Mouse (Mus musculus) MEL (cell line): ENCODE measurements around the gene Lrrc4b. TPM values are rescaled to one million over a fixed set of nuclear protein-coding genes. Genes with fewer than 3 reads are reported as not detected.

Experiments
- DNase-seq: peaks from one replicate; pipeline ENCODE4 v3.0.0; 2011; ENCODE audit warnings: low read depth, low spot score
- H3K27ac ChIP-seq: 2 replicates; pipeline ENCODE4 v1.5.1; 2012; ENCODE audit warnings: low read depth, mild to moderate bottlenecking, control low read depth, low read length, moderate library complexity; ENCODE audit not compliant: control insufficient read depth
- H3K27me3 ChIP-seq, 2 experiments: fragments of 150-350 bp in 1 of 2; sonication (generic) in 1 of 2; 2 replicates each; pipeline ENCODE4 v1.6.1; 2012; ENCODE audit warnings: low read length in 2 of 2, mild to moderate bottlenecking in 2 of 2, improper control_type of control experiment in 1 of 2, moderate library complexity in 1 of 2; ENCODE audit not compliant: insufficient read depth in 2 of 2, control insufficient read depth in 1 of 2
- H3K36me3 ChIP-seq, 2 experiments: 2 replicates each; pipeline ENCODE4 v1.6.1; 2012 to 2014; ENCODE audit warnings: low read length in 2 of 2, improper control_type of control experiment in 1 of 2, inconsistent platforms in 1 of 2, mild to moderate bottlenecking in 1 of 2; ENCODE audit not compliant: insufficient read depth in 2 of 2, control insufficient read depth in 1 of 2
- H3K4me1 ChIP-seq, 2 experiments: fragments of 150-350 bp in 1 of 2; sonication (generic) in 1 of 2; 2 replicates each; pipeline ENCODE4 v1.6.1; 2012; ENCODE audit warnings: low read length in 2 of 2, improper control_type of control experiment in 1 of 2, mild to moderate bottlenecking in 1 of 2; ENCODE audit not compliant: insufficient read depth in 2 of 2, control insufficient read depth in 1 of 2
- H3K4me3 ChIP-seq, 2 experiments: fragments of 150-350 bp in 1 of 2; sonication (generic) in 1 of 2; 2 replicates each; pipeline ENCODE4 v1.5.1; 2012; ENCODE audit warnings: low read depth in 2 of 2, low read length in 2 of 2, mild to moderate bottlenecking in 2 of 2, moderate library complexity in 2 of 2, control low read depth in 1 of 2, improper control_type of control experiment in 1 of 2; ENCODE audit not compliant: control insufficient read depth in 1 of 2, insufficient read depth in 1 of 2
- H3K79me2 ChIP-seq: 2 replicates; pipeline ENCODE4 v1.6.1; 2012; ENCODE audit warnings: mild to moderate bottlenecking, low read length, moderate library complexity; ENCODE audit not compliant: control insufficient read depth, poor library complexity, insufficient read depth
- H3K9ac ChIP-seq: 2 replicates; pipeline ENCODE4 v1.6.1; 2012; ENCODE audit warnings: low read depth, mild to moderate bottlenecking, control low read depth, low read length, moderate library complexity; ENCODE audit not compliant: control insufficient read depth, poor library complexity, severe bottlenecking
- H3K9me3 ChIP-seq: fragments of 150-350 bp; sonication (generic); replicated peaks from 2 replicates; pipeline ENCODE4 v1.6.1; 2012; ENCODE audit warnings: mild to moderate bottlenecking, low read length, improper control_type of control experiment, moderate library complexity; ENCODE audit not compliant: insufficient read depth
- CHD1 ChIP-seq: IDR thresholded peaks from 2 replicates; pipeline ENCODE4 v1.6.1; 2012; ENCODE audit warnings: low read depth, mild to moderate bottlenecking, inconsistent platforms, low read length, improper control_type of control experiment
- CHD2 ChIP-seq: IDR thresholded peaks from 2 replicates; pipeline ENCODE4 v1.6.1; 2011; ENCODE audit warnings: low read length, improper control_type of control experiment
- CTCF ChIP-seq, 3 experiments: IDR thresholded peaks in 2 of 3; conservative IDR thresholded peaks in 1 of 3; 2 replicates each; pipeline ENCODE4 v1.5.1; 2011 to 2012; ENCODE audit warnings: low read length in 3 of 3, low read depth in 2 of 3, mild to moderate bottlenecking in 2 of 3, improper control_type of control experiment in 1 of 3, inconsistent platforms in 1 of 3, mixed read lengths in 1 of 3, moderate library complexity in 1 of 3; ENCODE audit not compliant: control insufficient read depth in 1 of 3, insufficient read depth in 1 of 3, poor library complexity in 1 of 3, severe bottlenecking in 1 of 3
- E2F4 ChIP-seq: IDR thresholded peaks from 2 replicates; pipeline ENCODE4 v1.6.1; 2011; ENCODE audit warnings: low read depth, low read length, improper control_type of control experiment, borderline replicate concordance
- ELF1 ChIP-seq: IDR thresholded peaks from 2 replicates; pipeline ENCODE4 v1.6.1; 2014; ENCODE audit warnings: low read depth, mild to moderate bottlenecking, inconsistent platforms, low read length, improper control_type of control experiment, moderate library complexity
- EP300 ChIP-seq, 2 experiments: IDR thresholded peaks; 2 replicates each; pipeline ENCODE4 v1.6.1; 2011; ENCODE audit warnings: improper control_type of control experiment in 2 of 2, low read length in 2 of 2, low read depth in 1 of 2, mild to moderate bottlenecking in 1 of 2
- GATA1 ChIP-seq: IDR thresholded peaks from 2 replicates; pipeline ENCODE4 v1.6.1; 2011; ENCODE audit warnings: low read depth, low read length, improper control_type of control experiment
- HCFC1 ChIP-seq: IDR thresholded peaks from 2 replicates; pipeline ENCODE4 v1.6.1; 2012; ENCODE audit warnings: low read depth, mild to moderate bottlenecking, inconsistent platforms, low read length, improper control_type of control experiment, moderate library complexity
- KAT2A ChIP-seq: conservative IDR thresholded peaks from 2 replicates; pipeline ENCODE4 v1.6.1; 2012; ENCODE audit warnings: low read depth, low read length, improper control_type of control experiment, inconsistent platforms
- MAFK ChIP-seq: IDR thresholded peaks from 2 replicates; pipeline ENCODE4 v1.6.1; 2011; ENCODE audit warnings: low read depth, mild to moderate bottlenecking, low read length, improper control_type of control experiment, borderline replicate concordance
- MAX ChIP-seq: IDR thresholded peaks from 2 replicates; pipeline ENCODE4 v1.6.1; 2011; ENCODE audit warnings: low read length, improper control_type of control experiment
- MYB ChIP-seq: IDR thresholded peaks from 2 replicates; pipeline ENCODE4 v1.6.1; 2011; ENCODE audit warnings: mild to moderate bottlenecking, low read depth, low read length, improper control_type of control experiment
- MYC ChIP-seq: IDR thresholded peaks from 2 replicates; pipeline ENCODE4 v1.6.1; 2011; ENCODE audit warnings: low read depth, mild to moderate bottlenecking, low read length, improper control_type of control experiment, moderate library complexity
- POLR2AphosphoS2 ChIP-seq: IDR thresholded peaks from 2 replicates; pipeline ENCODE4 v1.6.1; 2011; ENCODE audit warnings: low read length, improper control_type of control experiment
- POLR2AphosphoS5 ChIP-seq: IDR thresholded peaks from 2 replicates; pipeline ENCODE4 v1.6.1; 2012; ENCODE audit warnings: low read depth, borderline replicate concordance, mild to moderate bottlenecking, inconsistent platforms, low read length, moderate library complexity, mixed read lengths
- RAD21 ChIP-seq: IDR thresholded peaks from 2 replicates; pipeline ENCODE4 v1.6.1; 2011; ENCODE audit warnings: mild to moderate bottlenecking, low read depth, low read length, improper control_type of control experiment
- SMC3 ChIP-seq: IDR thresholded peaks from 2 replicates; pipeline ENCODE4 v1.6.1; 2011; ENCODE audit warnings: low read depth, low read length, improper control_type of control experiment
- TAL1 ChIP-seq: IDR thresholded peaks from 2 replicates; pipeline ENCODE4 v1.6.1; 2012; ENCODE audit warnings: mild to moderate bottlenecking, inconsistent platforms, low read length, moderate library complexity, mixed read lengths
- TBP ChIP-seq: IDR thresholded peaks from 2 replicates; pipeline ENCODE4 v1.8.0; 2011; ENCODE audit warnings: low read depth, low read length, improper control_type of control experiment
- USF1 ChIP-seq: IDR thresholded peaks from 2 replicates; pipeline ENCODE4 v1.6.1; 2014; ENCODE audit warnings: low read depth, mild to moderate bottlenecking, inconsistent platforms, low read length, improper control_type of control experiment, moderate library complexity
- USF2 ChIP-seq, 2 experiments: IDR thresholded peaks; 2 replicates each; pipeline ENCODE4 v1.6.1; 2011 to 2012; ENCODE audit warnings: improper control_type of control experiment in 2 of 2, low read length in 2 of 2, borderline replicate concordance in 1 of 2, inconsistent platforms in 1 of 2, low read depth in 1 of 2, mild to moderate bottlenecking in 1 of 2; ENCODE audit not compliant: insufficient read depth in 1 of 2
- ZC3H11A ChIP-seq: IDR thresholded peaks from 2 replicates; pipeline ENCODE4 v1.6.1; 2012; ENCODE audit warnings: low read depth, mild to moderate bottlenecking, inconsistent platforms, low read length, improper control_type of control experiment
- polyA plus RNA-seq, 2 experiments: library from polyadenylated mRNA; stranded (reverse) in 1 of 2; unstranded in 1 of 2; fragments of >175 nt in 1 of 2; fragments of >200 nt in 1 of 2; gene quantifications; 2 replicates each; pipeline versions ENCODE4 v1.2.1 to v1.2.4; 2012; ENCODE audit warnings: low replicate concordance in 2 of 2, low read depth in 1 of 2; ENCODE audit not compliant: insufficient read length in 2 of 2, insufficient read depth in 1 of 2, missing spikeins in 1 of 2
- total RNA-seq: library from RNA; depleted of rRNA; stranded (reverse); fragments of 300-350 nt; gene quantifications from 2 replicates; pipeline ENCODE4 v1.2.3, GENCODE M21; 2012

Lrrc4b gene
- total and polyA plus RNA-seq, 3 experiments = 0.58 to 4.4 TPM; not detected in 1

DNA sequence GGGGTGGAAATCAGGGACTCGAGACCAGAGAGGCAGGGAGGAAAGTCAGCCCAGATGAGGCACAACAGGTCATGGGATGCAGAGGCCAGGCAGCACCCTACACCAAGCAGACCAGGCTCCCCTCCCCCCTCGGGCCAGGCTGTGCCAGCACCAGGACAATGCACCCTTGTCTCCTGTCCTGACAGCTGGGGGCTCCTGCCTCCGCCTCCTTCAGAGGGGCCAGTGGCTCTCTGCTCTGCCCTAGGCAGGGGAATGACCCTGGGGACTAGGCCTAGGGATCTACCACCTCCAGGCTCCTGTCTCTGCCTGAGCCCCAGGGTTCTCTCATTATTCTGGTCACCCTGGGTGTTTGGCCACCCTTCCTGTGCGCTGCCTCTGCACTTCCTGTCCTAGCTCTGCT, 45.6 kb downstream of the Lrrc4b start:
- Histone ChIP-seq H3K4me3 (no peak overlapping the region), H3K9ac (no peak overlapping the region), H3K9me3 (no peaks in the 10 kb centered on the region), H3K27me3 (0 out of 4 replicates have a peak, but pooled peaks cover 0 to 2% of the 10 kb centered on the region in 2 experiments), H3K36me3 (no peaks in the 10 kb centered on the region), H3K79me2 (no peaks in the 10 kb centered on the region), H3K4me1 (peaks cover 0 to 3% of the 10 kb centered on the region in 2 experiments; a peak in 1 of 4 replicates), H3K27ac (no peak overlapping the region)
- TF ChIP-seq RAD21 (no peak), MAFK (no peak), CHD1 (no peak), CHD2 (no peak), POLR2AphosphoS2 (no peak), CTCF (IDR thresholded peaks at IDR 0.05 in 2 of 3, conservative IDR thresholded peaks at IDR 0.05 in 1 of 3; ENCODE audit: control insufficient read depth in 1 of 3, insufficient read depth in 1 of 3, low read depth in 2 of 3, low read length in 3 of 3, poor library complexity in 1 of 3, severe bottlenecking in 1 of 3) (no peak), ELF1 (no peak), MYC (no peak), USF1 (no peak), USF2 (IDR thresholded peaks at IDR 0.05; ENCODE audit: borderline replicate concordance in 1 of 2, insufficient read depth in 1 of 2, low read depth in 1 of 2, low read length in 2 of 2) (no peak), TAL1 (no peak), TBP (no peak), EP300 (IDR thresholded peaks at IDR 0.05; ENCODE audit: low read depth in 1 of 2, low read length in 2 of 2) (no peak), SMC3 (no peak), HCFC1 (no peak)
- DNase-seq = no peak

- Histone ChIP-seq H3K36me3 (no peaks in the 10 kb centered on the region), H3K9me3 (no peaks in the 10 kb centered on the region), H3K4me1 (peaks cover 0 to under 1% of the 10 kb centered on the region in 2 experiments; a peak in 2 of 4 replicates), H3K27me3 (0 out of 4 replicates have a peak, but pooled peaks cover 0 to 2% of the 10 kb centered on the region in 2 experiments), H3K79me2 (no peaks in the 10 kb centered on the region), H3K27ac (no peak overlapping the region)
- no peak for DNase-seq
- no peak for TF ChIP-seq MAFK
- TF ChIP-seq GATA1 = no peak
- no peak for TF ChIP-seq CTCF (IDR thresholded peaks at IDR 0.05 in 2 of 3, conservative IDR thresholded peaks at IDR 0.05 in 1 of 3; ENCODE audit: control insufficient read depth in 1 of 3, insufficient read depth in 1 of 3, low read depth in 2 of 3, low read length in 3 of 3, poor library complexity in 1 of 3, severe bottlenecking in 1 of 3)
- no peak for TF ChIP-seq MAX
- TF ChIP-seq TBP = no peak
- TF ChIP-seq E2F4 = no peak
- no peak for TF ChIP-seq POLR2AphosphoS5
- no peak for TF ChIP-seq ZC3H11A
- no peak for TF ChIP-seq RAD21
- TF ChIP-seq MYB = no peak
- no peak for TF ChIP-seq KAT2A
- TF ChIP-seq, all 39 proteins: peak for 0
- Histone ChIP-seq H3K4me3 (no peak overlapping the region), H3K9ac (no peak overlapping the region)
Observed at GRCm38 (mm10) chr7:44475046-44475614, 46.3 kb downstream of the Lrrc4b start.
